Mouse (Mus musculus) lung, postnatal 25 days (tissue): ENCODE results near the gene Kcnq1.

Source experiments
- DNase-seq: peaks from one replicate; pipeline ENCODE4 v3.0.0; 2022; ENCODE audit warnings: low spot score

Gene Kcnq1

GRCm38 (mm10) chr7:143461920-143462319 lies 355.8 kb downstream of the Kcnq1 start:
- no peak for DNase-seq

DNA sequence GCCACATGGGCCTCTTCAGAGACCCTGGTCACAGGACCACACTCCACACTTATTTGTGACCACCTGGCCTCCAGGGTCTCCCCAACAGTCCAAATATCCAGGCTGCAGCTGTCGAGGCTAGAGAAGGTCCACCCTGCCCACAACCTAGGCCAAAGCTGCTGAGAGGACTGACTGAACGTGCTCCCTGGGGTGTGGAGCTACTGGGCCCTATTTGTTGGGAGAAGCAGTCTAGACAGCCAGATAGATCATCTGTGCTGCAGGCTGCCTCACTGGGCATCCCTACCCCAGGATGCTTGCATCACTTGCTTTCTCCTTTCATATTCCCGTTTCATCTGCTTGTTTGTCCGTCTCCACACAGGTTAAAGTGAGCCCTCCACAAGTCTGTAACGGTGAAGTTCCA lies 356.4 kb downstream of the Kcnq1 start:
- DNase-seq: no peak

GRCm38 (mm10) chr7:143463865-143464415 lies 357.8 kb downstream of the Kcnq1 start:
- peak; percentile 76 for DNase-seq

- DNase-seq: peak; percentile 30
Measured at GRCm38 (mm10) chr7:143464811-143465560, 358.8 kb downstream of the Kcnq1 start.

DNA sequence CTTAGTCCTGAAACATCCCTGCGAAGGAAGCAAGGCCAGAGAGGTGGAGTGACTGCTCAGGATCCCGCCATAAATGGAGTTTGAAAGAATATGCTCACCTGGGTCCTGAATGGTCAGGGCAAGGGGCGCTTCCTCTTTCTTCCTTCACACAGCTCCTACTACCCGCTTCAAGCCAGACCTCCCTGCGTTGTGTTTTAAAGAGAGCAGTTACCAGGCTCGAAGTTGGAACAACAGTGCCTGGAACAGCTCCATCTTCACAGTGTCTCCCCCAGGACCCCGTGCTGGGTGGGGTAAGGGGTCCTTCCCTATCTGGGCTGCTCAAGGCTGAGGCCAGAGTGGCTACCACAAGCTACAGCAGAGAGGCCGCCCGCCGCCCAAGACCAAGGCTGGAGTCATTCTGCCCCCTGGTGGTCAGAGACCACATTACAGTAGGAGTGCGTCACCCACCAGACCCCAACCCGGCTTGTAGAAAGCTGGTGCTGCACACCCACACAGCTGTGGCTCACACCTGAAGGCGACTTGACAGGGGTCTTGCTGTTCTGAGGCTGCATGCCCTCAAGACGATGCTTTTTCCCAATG lies 360.0 kb downstream of the Kcnq1 start:
- DNase-seq: peak; percentile 77

GRCm38 (mm10) chr7:143467714-143468113 lies 361.6 kb downstream of the Kcnq1 start:
- no peak for DNase-seq

GRCm38 (mm10) chr7:143469946-143470345 lies 363.8 kb downstream of the Kcnq1 start:
- DNase-seq: peak; percentile 67

DNA sequence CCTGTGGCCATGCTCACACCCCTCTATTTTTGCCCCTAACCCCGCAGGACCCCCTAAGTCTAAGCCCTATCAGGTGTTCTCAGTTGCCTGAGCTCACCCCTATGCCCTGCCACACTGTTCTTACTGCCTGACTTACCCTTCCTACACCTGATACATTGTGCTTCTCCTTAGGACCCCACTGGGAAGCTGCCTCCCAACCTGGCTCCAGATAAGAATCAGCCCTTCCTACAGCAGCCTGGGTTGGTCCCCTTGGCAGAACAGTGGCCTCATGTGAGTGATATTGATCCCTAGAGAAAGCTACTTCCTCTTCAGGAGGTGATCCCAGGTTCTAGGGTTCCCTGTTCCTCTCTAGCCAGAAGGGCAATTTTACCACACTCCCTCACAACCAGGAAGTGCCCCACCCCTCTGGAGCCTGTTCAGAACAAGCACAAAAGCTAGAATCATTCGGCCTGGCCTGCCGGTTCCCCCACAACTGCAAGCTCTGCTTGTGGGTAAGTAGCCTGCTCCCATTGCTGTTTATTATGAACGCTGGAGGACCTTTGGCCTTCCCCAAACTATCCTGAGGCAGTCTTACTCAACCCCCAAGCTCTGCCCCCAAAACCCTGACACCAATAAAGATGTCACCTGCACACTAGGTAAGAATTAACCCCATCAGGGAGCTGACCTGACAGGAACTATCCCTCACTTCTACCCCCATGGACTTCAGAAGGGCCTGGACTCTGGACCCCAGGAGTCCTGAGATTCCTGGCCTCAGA lies 367.4 kb downstream of the Kcnq1 start, which contains the start of gene Slc22a18:
Slc22a18 (plus strand) TSS at position 390 of the 755 bp plus-strand sequence.
- DNase-seq: peak; percentile 68

DNA sequence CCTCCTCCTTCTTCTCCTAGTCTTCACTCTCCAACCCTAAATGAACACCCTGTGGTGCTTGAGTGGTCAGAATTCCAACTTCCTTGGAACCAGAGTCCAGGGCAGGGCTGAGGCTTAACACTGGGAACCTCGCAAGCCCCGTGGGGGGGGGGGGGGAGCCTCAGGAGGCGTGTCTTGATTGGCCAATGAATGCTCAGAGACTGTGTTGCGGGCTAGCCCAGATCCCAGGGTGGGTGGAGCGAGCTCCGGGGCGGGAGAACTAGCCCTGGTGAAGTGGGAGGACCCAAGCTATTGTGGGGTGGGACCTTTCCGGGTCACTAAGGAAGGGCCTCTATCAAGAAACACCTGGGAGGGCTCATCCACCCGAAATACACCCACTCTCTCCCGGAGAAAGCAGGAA lies 368.6 kb downstream of the Kcnq1 start:
- DNase-seq: no peak

- no peak for DNase-seq
Measured at GRCm38 (mm10) chr7:143475876-143476275, 369.7 kb downstream of the Kcnq1 start.
